Mouse (Mus musculus): ENCODE measurements around the gene Tex2.

- TF ChIP-seq CTCF (IDR thresholded peaks at IDR 0.05; ENCODE audit: borderline replicate concordance, control insufficient read depth, extremely low read depth, insufficient read depth, low read length, poor library complexity) = no peak
- TF ChIP-seq POLR2A (IDR thresholded peaks at IDR 0.05; ENCODE audit: control insufficient read depth, extremely low read depth, insufficient read depth, low read length, poor library complexity) = no peak
Observed at GRCm38 (mm10) chr11:106479619-106480529, 133.3 kb downstream of the Tex2 start.

Data from thymus, adult 2 months (tissue).